Mouse (Mus musculus) forebrain, embryonic 11.5 days (tissue): ENCODE data around the gene A530032D15Rik. TPM values are rescaled to one million over a fixed set of nuclear protein-coding genes. Genes with fewer than 3 reads are reported as not detected.
"Not testable (repeated sequence)": the region's sequence is repeated elsewhere in the genome, so short reads cannot be mapped to it uniquely, and the experiment has no call there.

ENCODE experiments used
- ATAC-seq: fragments of 200-750 bp; cut with Nextera tagmentation; replicated peaks from 2 replicates; pipeline ENCODE4 v1.8.0; 2017; ENCODE audit warnings: moderate TSS enrichment; ENCODE audit not compliant: low FRiP score
- DNase-seq: peaks from one replicate; pipeline ENCODE4 v3.0.0-alpha.2; 2017; ENCODE audit warnings: low spot score
- H3K27ac ChIP-seq: fragments of 300-500 bp; sonication (generic); 2 replicates; pipeline ENCODE4 v1.5.1; 2014; ENCODE audit warnings: low read depth, low read length
- H3K27me3 ChIP-seq: fragments of 300-500 bp; sonication (generic); 2 replicates; pipeline ENCODE4 v1.6.1; 2014; ENCODE audit warnings: mild to moderate bottlenecking, low read length, mixed read lengths; ENCODE audit not compliant: control insufficient read depth, insufficient read depth
- H3K36me3 ChIP-seq: fragments of 300-500 bp; sonication (generic); 2 replicates; pipeline ENCODE4 v1.6.1; 2014; ENCODE audit warnings: mild to moderate bottlenecking, low read length, moderate library complexity, mixed read lengths; ENCODE audit not compliant: control insufficient read depth, insufficient read depth
- H3K4me1 ChIP-seq: fragments of 300-500 bp; sonication (generic); replicated peaks from 2 replicates; pipeline ENCODE4 v1.6.1; 2014; ENCODE audit warnings: low read length, mixed read lengths; ENCODE audit not compliant: control insufficient read depth, insufficient read depth
- H3K4me2 ChIP-seq: fragments of 300-500 bp; sonication (generic); 2 replicates; pipeline ENCODE4 v1.6.1; 2014; ENCODE audit warnings: low read depth, mild to moderate bottlenecking, low read length, moderate library complexity, mixed read lengths; ENCODE audit not compliant: severe bottlenecking
- H3K4me3 ChIP-seq: fragments of 300-500 bp; sonication (generic); 2 replicates; pipeline ENCODE4 v1.5.1; 2014; ENCODE audit warnings: low read depth, low read length
- H3K9ac ChIP-seq: fragments of 300-500 bp; sonication (generic); 2 replicates; pipeline ENCODE4 v1.6.1; 2014; ENCODE audit warnings: low read length
- H3K9me3 ChIP-seq: fragments of 300-500 bp; sonication (generic); 2 replicates; pipeline ENCODE4 v1.6.1; 2016; ENCODE audit warnings: low read length, mixed read lengths; ENCODE audit not compliant: control insufficient read depth
- WGBS: fragments of 180-500 bp; shearing (Covaris S2); extraction: QIAGEN DNeasy Blood & Tissue Kit; methylation state at CpG from one replicate; pipeline ENCODE4 v1.1.7; 2014; 5-methylcytosine and 5-hydroxymethylcytosine counted together
- polyA plus RNA-seq: library from polyadenylated mRNA; unstranded; fragments of >200 nt; fragmentation: Nextera tagmentation; extraction: Ambion mirVana; gene quantifications from 2 replicates; pipeline ENCODE4 v1.2.1, GENCODE M21; 2014

The A530032D15Rik gene
- polyA plus RNA-seq, 1 experiment from 2014 or later: not detected

DNA sequence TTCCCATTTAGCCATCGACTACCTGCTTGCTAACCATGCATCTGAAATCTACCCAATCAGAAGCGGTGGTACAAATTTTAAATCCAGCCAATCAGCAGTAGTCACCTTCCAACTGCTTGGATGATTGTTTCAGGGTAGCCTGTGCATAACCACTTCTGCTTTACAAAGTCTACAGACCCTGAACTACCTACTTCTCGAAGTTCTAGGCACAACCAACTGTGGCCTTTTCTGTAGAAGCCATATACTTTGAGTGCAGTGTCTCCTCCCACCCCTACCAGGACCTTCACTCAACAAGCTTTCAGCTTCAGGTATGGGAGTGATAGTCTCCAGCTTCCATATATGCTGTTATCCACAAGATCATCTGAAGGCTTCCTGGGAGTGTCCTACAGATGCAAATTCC, 17.5 kb downstream of the A530032D15Rik start:
- H3K9ac ChIP-seq, ATAC-seq, H3K4me3 ChIP-seq, H3K4me1 ChIP-seq, H3K27me3 ChIP-seq, DNase-seq, H3K27ac ChIP-seq, H3K36me3 ChIP-seq, H3K4me2 ChIP-seq, H3K9me3 ChIP-seq: not testable (repeated sequence)
- WGBS: 45% methylated on average over 1 of the region's 3 CpGs

DNA sequence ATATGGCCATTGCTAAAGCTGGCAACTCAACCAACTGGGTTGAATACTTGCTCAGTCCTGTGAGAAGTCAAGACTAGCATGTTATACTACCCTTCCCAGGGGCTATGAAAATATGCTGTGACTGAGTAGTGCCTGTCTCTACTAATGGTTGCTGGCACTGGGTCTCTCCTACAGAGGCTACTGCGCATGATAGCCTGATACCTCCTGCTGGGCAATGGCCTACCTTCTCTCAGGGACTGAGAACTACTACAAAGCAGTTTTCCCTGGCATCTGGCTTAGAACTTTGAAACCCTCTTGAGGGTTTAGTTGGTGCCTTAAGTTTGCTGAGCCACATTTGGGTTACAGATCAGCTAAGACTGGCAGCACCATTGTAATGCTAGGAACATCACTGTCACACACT, 23.4 kb downstream of the A530032D15Rik start:
- not testable (repeated sequence) for H3K27ac ChIP-seq, H3K9ac ChIP-seq, ATAC-seq, H3K4me3 ChIP-seq, H3K9me3 ChIP-seq, H3K4me2 ChIP-seq, H3K36me3 ChIP-seq, DNase-seq, H3K27me3 ChIP-seq, H3K4me1 ChIP-seq
- 86% methylated on average over 1 of the region's 1 CpGs for WGBS

DNA sequence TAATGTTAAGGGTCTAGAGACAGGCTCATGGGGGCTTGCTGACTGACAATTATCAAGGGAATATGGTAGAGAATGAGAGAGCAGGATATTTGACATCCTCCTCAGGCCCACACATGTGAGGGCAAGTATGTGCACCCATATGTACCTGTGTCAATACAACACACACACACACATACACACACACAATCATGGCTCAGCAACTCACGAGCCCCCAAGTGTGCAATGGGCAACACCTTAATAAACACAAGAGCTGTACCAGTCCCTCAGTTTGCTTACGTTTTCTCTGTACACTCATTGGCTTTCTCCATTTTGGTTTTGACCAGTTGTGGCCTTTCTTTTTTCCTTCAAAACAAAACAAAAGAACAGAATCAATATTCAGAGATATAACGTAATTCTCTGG, 24.9 kb downstream of the A530032D15Rik start:
- DNase-seq, ATAC-seq, H3K9me3 ChIP-seq, H3K27ac ChIP-seq, H3K9ac ChIP-seq, H3K4me2 ChIP-seq, H3K4me3 ChIP-seq, H3K36me3 ChIP-seq, H3K27me3 ChIP-seq, H3K4me1 ChIP-seq: not testable (repeated sequence)
- WGBS: 65% methylated on average over 3 of the region's 3 CpGs

DNA sequence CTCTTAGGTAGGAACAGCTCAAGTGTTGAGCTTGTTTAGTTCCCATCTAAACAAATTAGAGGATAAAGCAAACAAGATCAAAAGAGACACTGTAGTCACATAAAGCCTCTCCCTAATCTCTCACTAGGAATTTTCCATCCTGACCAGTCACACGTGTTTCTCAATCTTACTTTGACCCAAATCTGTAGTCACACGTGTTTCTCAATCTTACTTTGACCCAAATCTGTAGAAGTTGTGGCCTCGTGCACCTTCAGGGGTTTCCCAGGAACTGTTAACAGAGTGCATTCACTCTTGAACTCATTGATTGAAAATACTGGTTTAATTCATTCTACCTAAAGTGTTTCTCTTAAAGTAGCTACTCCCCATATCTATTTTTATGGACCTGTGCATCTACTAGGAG, 36.6 kb downstream of the A530032D15Rik start:
- H3K9ac ChIP-seq, H3K4me2 ChIP-seq, H3K36me3 ChIP-seq, H3K9me3 ChIP-seq, H3K27me3 ChIP-seq, ATAC-seq, DNase-seq, H3K27ac ChIP-seq, H3K4me3 ChIP-seq, H3K4me1 ChIP-seq: not testable (repeated sequence)
- 62% methylated on average over 3 of the region's 3 CpGs for WGBS

DNA sequence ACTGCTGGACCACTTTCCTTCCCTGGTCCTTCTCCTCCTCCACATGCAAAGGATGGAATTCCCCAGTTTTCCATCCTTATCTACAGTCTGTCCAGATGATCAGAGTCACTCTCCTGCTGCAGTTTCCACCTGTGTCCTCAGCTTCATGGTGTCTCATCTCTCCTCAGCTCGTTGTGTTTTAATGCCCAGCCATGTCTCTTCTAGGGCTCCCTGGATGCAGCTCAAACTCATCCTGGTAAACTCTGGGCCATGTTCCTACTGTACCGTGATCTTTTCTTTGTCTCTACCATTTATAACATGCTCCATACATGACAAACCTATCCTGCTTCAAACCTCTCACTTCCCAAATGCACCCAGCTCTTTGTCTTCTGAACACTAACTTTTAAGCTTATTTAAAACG, 38.0 kb downstream of the A530032D15Rik start:
- not testable (repeated sequence) for H3K4me3 ChIP-seq, H3K27me3 ChIP-seq, DNase-seq

DNA sequence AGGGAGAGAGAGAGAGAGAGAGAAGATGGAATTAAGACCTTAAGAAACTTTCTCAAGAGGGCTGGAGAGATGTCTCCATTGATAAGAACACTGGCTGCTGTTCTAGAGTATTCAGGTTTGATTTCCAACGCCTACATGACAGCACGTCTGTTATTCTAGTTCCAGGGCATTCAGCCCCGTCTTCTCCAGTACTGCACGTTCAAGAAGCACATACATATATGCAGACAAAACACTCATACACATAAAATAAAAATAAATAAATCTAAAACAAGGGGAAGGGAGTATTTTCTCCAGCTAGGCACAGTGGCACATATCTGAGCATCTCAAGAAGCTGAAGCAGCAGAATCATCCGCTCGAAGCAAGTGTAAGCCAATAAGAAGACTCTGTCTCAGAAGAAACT, 73.9 kb downstream of the A530032D15Rik start:
- H3K9me3 ChIP-seq, H3K4me2 ChIP-seq, H3K27ac ChIP-seq, H3K4me1 ChIP-seq, H3K9ac ChIP-seq, H3K27me3 ChIP-seq, ATAC-seq, DNase-seq, H3K4me3 ChIP-seq, H3K36me3 ChIP-seq: not testable (repeated sequence)
- WGBS: 74% methylated on average over 4 of the region's 6 CpGs

More for the DNA sequence above, 38.0 kb downstream of the A530032D15Rik start:
- H3K36me3 ChIP-seq, ATAC-seq, H3K4me1 ChIP-seq, H3K9ac ChIP-seq, H3K4me2 ChIP-seq, H3K9me3 ChIP-seq, H3K27ac ChIP-seq: not testable (repeated sequence)
- WGBS: 47% methylated on average over 3 of the region's 3 CpGs

DNA sequence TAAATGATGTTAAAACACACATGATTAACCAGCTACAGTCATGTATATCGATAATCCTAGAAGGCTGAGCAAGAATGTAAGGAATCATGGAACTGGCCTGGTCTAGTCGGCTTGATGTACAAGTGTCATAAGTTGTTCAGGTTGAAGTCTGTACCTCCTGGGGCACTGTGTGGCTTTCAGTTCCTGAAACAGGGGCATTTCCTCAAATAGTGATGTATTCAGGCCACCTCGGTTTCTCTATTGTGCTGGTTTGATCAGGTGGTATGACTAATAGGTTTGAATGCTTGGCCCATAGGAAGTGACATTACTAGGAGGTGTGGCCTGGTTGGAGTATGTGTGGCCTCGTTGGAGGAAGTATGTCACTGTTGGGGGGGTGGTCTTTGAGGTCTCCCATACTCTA, 75.3 kb downstream of the A530032D15Rik start:
- not testable (repeated sequence) for H3K27ac ChIP-seq, H3K27me3 ChIP-seq, H3K4me1 ChIP-seq, H3K9me3 ChIP-seq, H3K9ac ChIP-seq, ATAC-seq, DNase-seq, H3K4me2 ChIP-seq, H3K4me3 ChIP-seq, H3K36me3 ChIP-seq
- 93% methylated on average over 3 of the region's 4 CpGs for whole genome bisulfite sequencing

DNA sequence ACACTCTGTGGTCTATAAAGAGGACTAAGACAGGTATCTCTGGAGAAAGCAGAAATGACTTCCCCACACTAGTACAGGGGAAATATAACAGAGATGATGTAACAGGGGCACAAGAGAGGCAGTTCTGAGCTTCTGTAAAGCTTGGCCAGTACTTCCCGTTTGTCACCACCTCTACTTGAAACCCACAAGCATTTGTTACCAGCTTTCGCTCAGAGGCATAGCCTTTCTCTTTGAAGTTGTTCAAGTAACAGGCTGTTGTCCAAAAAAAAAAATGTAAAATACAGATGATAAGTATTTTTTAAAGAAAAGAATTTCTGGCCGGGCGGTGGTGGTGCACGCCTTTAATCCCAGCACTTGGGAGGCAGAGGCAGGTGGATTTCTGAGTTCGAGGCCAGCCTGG, 76.0 kb downstream of the A530032D15Rik start:
- not testable (repeated sequence) for H3K4me1 ChIP-seq, H3K36me3 ChIP-seq, H3K27ac ChIP-seq, H3K4me3 ChIP-seq, H3K4me2 ChIP-seq, DNase-seq, H3K9me3 ChIP-seq, H3K9ac ChIP-seq, ATAC-seq, H3K27me3 ChIP-seq
- WGBS: 94% methylated on average over 4 of the region's 6 CpGs
